Mouse (Mus musculus) heart, embryonic 15.5 days (tissue): ENCODE results near the gene Zfp949. TPM values are rescaled to one million over a fixed set of nuclear protein-coding genes. Genes with fewer than 3 reads are reported as not detected.
"Not testable (repeated sequence)": the region's sequence is repeated elsewhere in the genome, so short reads cannot be mapped to it uniquely, and the experiment has no call there.

ENCODE experiments used
- ATAC-seq: fragments of 200-750 bp; cut with Nextera tagmentation; replicated peaks from 2 replicates; pipeline ENCODE4 v1.8.0; 2017; ENCODE audit warnings: low read depth, moderate TSS enrichment; ENCODE audit not compliant: insufficient number of reproducible peaks, insufficient read depth, low FRiP score
- H3K27ac ChIP-seq: fragments of 300-500 bp; sonication (generic); 2 replicates; pipeline ENCODE4 v1.5.1; 2015; ENCODE audit warnings: mild to moderate bottlenecking, inconsistent platforms
- H3K27me3 ChIP-seq: fragments of 300-500 bp; sonication (generic); 2 replicates; pipeline ENCODE4 v1.6.1; 2015; ENCODE audit warnings: inconsistent platforms
- H3K36me3 ChIP-seq: fragments of 300-500 bp; sonication (generic); 2 replicates; pipeline ENCODE4 v1.6.1; 2015; ENCODE audit warnings: mild to moderate bottlenecking, inconsistent platforms
- H3K4me1 ChIP-seq: fragments of 300-500 bp; sonication (generic); replicated peaks from 2 replicates; pipeline ENCODE4 v1.6.1; 2015; ENCODE audit warnings: inconsistent platforms
- H3K4me2 ChIP-seq: fragments of 300-500 bp; sonication (generic); 2 replicates; pipeline ENCODE4 v1.6.1; 2015; ENCODE audit warnings: inconsistent platforms, mild to moderate bottlenecking, moderate library complexity
- H3K4me3 ChIP-seq: fragments of 300-500 bp; sonication (generic); 2 replicates; pipeline ENCODE4 v1.5.1; 2015; ENCODE audit warnings: mild to moderate bottlenecking, inconsistent platforms
- H3K9ac ChIP-seq: fragments of 300-500 bp; sonication (generic); 2 replicates; pipeline ENCODE4 v1.6.1; 2015; ENCODE audit warnings: mild to moderate bottlenecking, inconsistent platforms
- H3K9me3 ChIP-seq: fragments of 300-500 bp; sonication (generic); replicated peaks from 2 replicates; pipeline ENCODE4 v1.6.1; 2016; ENCODE audit warnings: inconsistent platforms
- WGBS: fragments of 180-500 bp; shearing (Covaris S2); methylation state at CpG from one replicate; pipeline ENCODE4 v1.1.7; 2015; ENCODE audit warnings: mixed read lengths; 5-methylcytosine and 5-hydroxymethylcytosine counted together
- polyA plus RNA-seq: library from polyadenylated mRNA; unstranded; fragments of >200 nt; fragmentation: Nextera tagmentation; extraction: Ambion mirVana; gene quantifications from 2 replicates; pipeline ENCODE4 v1.2.1, GENCODE M21; 2015

Zfp949 gene
- polyA plus RNA-seq, 1 experiment from 2014 or later: 7.6 TPM

DNA sequence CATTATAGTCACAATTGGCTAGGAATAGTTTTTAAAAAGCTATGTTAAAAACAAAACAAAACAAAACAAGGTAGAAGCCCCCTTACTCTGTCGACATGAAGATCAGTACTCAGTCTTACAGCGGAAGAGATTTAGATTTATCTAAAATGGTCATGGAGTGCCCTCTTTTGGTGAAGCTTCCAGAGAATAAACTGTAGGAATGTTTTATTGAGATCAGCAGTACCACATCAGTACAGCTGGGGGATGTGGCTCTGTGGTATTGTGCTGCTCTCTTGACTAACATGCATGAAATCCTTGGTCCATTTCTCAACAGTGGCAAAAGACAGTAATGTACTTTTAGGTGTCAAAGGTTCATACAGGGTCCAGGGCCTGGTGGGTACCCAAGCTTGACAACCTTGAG, 5.0 kb upstream of the Zfp949 start:
- no peak overlapping the region for H3K9ac ChIP-seq
- H3K4me3 ChIP-seq: no peak overlapping the region
- H3K4me2 ChIP-seq: no peak overlapping the region
- no peaks in the 10 kb centered on the region for H3K27me3 ChIP-seq
- H3K36me3 ChIP-seq: no peaks in the 10 kb centered on the region
- no peak overlapping the region for H3K27ac ChIP-seq
- ATAC-seq: peak; percentile 39; the same call in 1 of the 2 replicates
- no peaks in the 10 kb centered on the region for H3K9me3 ChIP-seq
- 0 out of 2 replicates have a peak, but pooled peaks cover 6% of the 10 kb centered on the region for H3K4me1 ChIP-seq
- 22% methylated on average over 2 of the region's 2 CpGs for WGBS

DNA sequence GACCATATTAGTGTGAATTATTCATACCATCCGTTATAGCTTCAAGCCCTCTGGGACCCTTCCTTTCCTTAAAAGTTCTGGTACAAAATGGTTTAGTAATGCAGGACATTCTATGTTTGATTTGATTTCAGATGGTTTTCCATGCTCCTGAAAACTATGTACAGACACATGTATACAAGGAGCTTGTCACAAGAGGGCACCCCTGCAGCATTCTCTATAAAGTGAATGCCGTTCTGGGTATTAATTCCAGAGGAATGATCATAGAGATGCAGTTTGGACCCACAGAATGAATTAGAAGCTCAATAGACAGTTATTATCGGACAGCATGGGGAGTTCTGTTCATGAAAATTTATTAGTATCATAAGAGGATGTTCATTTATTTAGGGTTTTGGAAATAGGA, 2.3 kb upstream of the Zfp949 start:
- ATAC-seq: no peak

DNA sequence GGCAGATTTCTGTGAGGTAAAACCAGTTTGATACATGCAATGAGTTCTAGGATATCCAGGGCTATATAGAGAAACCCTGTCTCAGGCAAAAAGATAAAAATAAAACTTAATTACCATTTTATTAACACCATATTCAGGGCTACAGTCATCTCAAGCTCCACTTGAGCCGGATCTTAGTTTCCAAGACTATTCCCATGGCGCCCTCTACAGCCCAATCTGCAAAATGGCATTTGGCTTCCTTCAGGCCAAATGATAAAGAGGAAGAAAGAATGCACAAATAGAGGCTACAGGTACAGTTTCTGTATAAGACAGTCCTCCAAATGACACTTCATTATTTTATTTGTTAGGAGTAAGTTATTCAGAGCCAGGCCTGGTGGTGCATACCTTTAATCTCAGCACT, 1.7 kb upstream of the Zfp949 start:
- Histone ChIP-seq H3K9ac (no peak overlapping the region), H3K27me3 (no peaks in the 10 kb centered on the region), H3K27ac (no peak overlapping the region), H3K4me1 (peaks cover 19% of the 10 kb centered on the region), H3K4me3 (no peak overlapping the region), H3K9me3 (no peaks in the 10 kb centered on the region), H3K36me3 (no peaks in the 10 kb centered on the region), H3K4me2 (no peak overlapping the region)
- 1% methylated on average over 2 of the region's 2 CpGs for WGBS
- no peak for ATAC-seq

More for the DNA sequence above, 2.3 kb upstream of the Zfp949 start:
- Histone ChIP-seq H3K9me3 (no peaks in the 10 kb centered on the region), H3K9ac (no peak overlapping the region), H3K4me3 (no peak overlapping the region), H3K4me2 (no peak overlapping the region), H3K27ac (no peak overlapping the region), H3K27me3 (no peaks in the 10 kb centered on the region), H3K36me3 (no peaks in the 10 kb centered on the region), H3K4me1 (peaks cover 19% of the 10 kb centered on the region)
- WGBS: 39% methylated on average over 3 of the region's 3 CpGs

DNA sequence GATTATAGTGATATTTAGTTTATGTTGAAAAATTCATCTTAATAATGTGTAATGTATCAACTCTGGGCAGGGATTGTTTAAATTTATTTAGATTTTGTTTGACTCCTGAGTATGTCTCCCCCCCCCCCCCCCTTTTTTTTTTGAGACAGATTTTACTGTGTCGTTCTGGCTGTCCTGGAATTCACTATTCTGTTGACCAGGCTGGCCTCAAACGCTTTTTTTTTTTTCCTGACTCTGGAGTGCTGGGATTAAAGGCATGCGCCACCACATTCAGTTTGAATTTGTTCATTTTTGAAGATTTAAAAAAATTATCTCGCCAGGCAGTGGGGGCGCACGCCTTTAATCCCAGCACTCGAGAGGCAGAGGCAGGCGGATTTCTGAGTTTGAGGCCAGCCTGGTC, 1.2 kb upstream of the Zfp949 start:
- Histone ChIP-seq H3K4me3 (no peak overlapping the region), H3K4me2 (no peak overlapping the region), H3K27ac (no peak overlapping the region), H3K9me3 (no peaks in the 10 kb centered on the region), H3K36me3 (no peaks in the 10 kb centered on the region), H3K9ac (no peak overlapping the region), H3K27me3 (no peaks in the 10 kb centered on the region), H3K4me1 (peaks cover 19% of the 10 kb centered on the region)
- no peak for ATAC-seq
- WGBS: 59% methylated on average over 8 of the region's 8 CpGs

DNA sequence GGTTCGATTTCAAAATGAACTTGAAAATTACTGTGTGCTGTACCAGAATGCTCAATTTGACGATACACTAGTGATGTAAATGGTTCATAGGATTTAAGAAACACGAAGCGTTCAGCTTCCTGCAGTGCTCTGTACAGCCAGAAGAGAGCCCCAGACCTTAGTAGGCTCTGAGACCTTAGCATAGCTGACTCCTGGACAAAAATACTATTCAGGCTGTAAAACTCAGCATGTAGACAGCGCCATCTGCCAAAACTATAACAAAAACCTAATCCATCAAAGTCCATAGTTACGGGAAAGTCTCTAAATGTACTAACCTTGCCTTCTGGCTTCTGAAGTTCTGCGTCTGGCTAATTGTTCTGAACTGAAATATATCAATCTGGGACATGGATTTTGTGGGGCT, 550 bp upstream of the Zfp949 start:
- peak; percentile 64 for ATAC-seq
- Histone ChIP-seq H3K4me3 (peak overlapping the region; percentile 98), H3K9ac (peak overlapping the region; percentile 79; the same call in 1 of the 2 replicates)

DNA sequence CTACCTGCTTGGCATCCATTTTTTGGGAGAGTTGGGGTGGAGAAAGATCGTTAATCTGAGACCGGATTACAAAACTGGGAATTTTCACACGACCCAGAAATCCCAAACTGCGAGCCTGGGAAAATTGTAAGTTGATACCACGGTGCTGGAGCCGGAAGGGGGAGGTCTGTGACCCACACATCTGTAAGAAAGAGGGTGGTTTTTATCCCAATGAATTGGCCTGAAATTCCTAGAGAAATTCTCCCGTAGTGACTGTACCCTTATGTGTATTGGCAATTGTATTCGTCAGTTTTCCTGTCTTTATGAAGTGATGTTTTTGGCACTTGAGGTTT, 760 bp downstream of the Zfp949 start:
- H3K36me3 ChIP-seq: 0 out of 2 replicates have a peak, but pooled peaks cover 3% of the 10 kb centered on the region
- H3K9me3 ChIP-seq: no peaks in the 10 kb centered on the region
- peak overlapping the region; percentile 79 for H3K9ac ChIP-seq
- peak overlapping the region; percentile 98 for H3K4me3 ChIP-seq
- no peaks in the 10 kb centered on the region for H3K27me3 ChIP-seq
- H3K27ac ChIP-seq: peak overlapping the region; percentile 83
- H3K4me1 ChIP-seq: peaks cover 19% of the 10 kb centered on the region
- peak overlapping the region; percentile 89 for H3K4me2 ChIP-seq
- WGBS: 2% methylated on average over 8 of the region's 8 CpGs
- ATAC-seq: no peak

More for the DNA sequence above, 550 bp upstream of the Zfp949 start:
- Histone ChIP-seq H3K9me3 (no peaks in the 10 kb centered on the region), H3K36me3 (0 out of 2 replicates have a peak, but pooled peaks cover 3% of the 10 kb centered on the region), H3K27ac (peak overlapping the region; percentile 11; the same call in 1 of the 2 replicates), H3K4me2 (peak overlapping the region; percentile 89), H3K27me3 (no peaks in the 10 kb centered on the region), H3K4me1 (peaks cover 19% of the 10 kb centered on the region)
- WGBS: 25% methylated on average over 7 of the region's 7 CpGs

DNA sequence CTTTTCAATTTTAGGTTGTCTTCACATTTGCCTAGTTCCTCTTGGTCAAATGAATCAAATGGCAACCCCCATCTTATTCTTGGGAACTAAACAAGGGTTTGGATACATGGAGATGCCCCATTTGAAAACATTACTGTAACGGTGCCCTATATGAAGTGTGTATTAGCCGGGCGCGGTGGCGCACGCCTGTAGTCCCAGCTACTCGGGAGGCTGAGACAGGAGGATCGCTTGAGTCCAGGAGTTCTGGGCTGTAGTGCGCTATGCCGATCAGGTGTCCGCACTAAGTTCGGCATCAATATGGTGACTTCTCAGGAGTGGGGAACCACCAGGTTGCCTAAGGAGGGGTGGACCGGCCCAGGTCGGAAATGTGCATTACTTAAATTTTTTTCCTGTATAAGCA, 5.3 kb downstream of the Zfp949 start:
- ATAC-seq: no peak

DNA sequence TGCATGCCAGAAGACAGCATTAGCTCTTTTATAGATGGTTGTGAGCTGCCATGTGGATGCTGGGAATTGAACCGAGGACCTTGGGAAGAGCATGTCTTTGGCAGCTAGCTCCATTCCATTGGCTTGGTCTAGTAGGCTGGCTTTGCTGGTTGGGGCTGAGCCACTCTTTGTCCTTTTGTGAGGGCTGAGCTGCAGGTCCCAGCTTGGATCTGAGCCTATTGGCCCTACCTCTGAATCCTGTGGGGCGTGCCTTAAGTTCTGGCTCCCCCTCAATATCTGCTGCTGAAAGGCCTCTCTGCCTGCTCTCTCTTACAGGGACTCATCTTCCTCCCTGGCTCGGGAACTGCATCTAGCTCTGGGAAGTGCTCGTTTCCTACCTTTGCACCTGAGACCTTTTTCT, 10.3 kb downstream of the Zfp949 start:
- no peak overlapping the region for H3K4me2 ChIP-seq
- WGBS: 83% methylated on average over 4 of the region's 4 CpGs
- H3K9ac ChIP-seq: no peak overlapping the region
- no peak overlapping the region for H3K27ac ChIP-seq
- H3K36me3 ChIP-seq: peaks cover 38% of the 10 kb centered on the region
- no peak for ATAC-seq
- no peaks in the 10 kb centered on the region for H3K9me3 ChIP-seq
- H3K4me3 ChIP-seq: no peak overlapping the region
- no peaks in the 10 kb centered on the region for H3K4me1 ChIP-seq
- H3K27me3 ChIP-seq: no peaks in the 10 kb centered on the region

More for the DNA sequence above, 5.3 kb downstream of the Zfp949 start:
- WGBS: 96% methylated on average over 14 of the region's 14 CpGs
- Histone ChIP-seq H3K27me3 (no peaks in the 10 kb centered on the region), H3K9me3 (no peaks in the 10 kb centered on the region), H3K36me3 (peaks cover 17% of the 10 kb centered on the region; the same call in 1 of the 2 replicates), H3K4me2 (no peak overlapping the region), H3K27ac (no peak overlapping the region), H3K4me1 (peaks cover 14% of the 10 kb centered on the region), H3K4me3 (no peak overlapping the region), H3K9ac (no peak overlapping the region)

DNA sequence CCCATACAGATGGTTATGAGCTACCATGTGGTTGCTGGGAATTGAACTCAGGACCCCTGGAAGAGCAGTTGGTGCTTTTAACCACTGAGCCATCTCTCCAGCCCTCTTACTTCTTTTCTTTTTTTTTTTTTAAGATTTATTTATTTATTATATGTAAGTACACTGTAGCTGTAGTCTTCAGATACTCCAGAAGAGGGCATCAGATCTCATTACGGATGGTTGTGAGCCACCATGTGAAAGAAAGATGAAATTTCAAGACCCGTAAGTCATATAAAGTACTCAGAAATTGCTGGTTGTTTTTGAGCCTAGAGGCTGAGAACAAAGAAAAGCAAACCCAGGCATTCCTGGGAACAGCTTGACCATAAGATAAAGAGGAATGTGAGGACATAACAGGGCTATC, 13.7 kb downstream of the Zfp949 start:
- H3K4me3 ChIP-seq, H3K9ac ChIP-seq, H3K4me1 ChIP-seq, H3K27ac ChIP-seq, H3K27me3 ChIP-seq, H3K9me3 ChIP-seq, H3K4me2 ChIP-seq, ATAC-seq: not testable (repeated sequence)
- peaks cover 39% of the 10 kb centered on the region for H3K36me3 ChIP-seq
- 93% methylated on average over 2 of the region's 2 CpGs for WGBS

DNA sequence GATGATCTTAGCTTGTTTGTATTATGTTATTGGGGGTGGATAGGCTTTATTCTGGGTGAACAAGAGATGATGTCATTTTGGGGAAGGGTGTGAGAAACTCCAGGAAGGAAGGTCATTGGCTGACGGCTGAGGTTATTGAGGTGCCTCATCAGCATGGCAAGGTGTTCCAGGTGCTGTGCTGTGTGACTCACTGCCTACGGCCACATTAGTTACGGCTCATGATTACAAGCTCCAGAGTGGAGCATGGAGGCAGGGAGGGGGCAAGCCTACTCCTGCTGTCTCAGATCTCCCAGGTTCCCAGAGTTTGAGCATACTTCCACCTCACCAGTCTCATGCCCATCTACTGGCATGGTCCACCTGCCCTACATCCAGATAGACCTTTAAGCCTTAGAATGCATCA, 22.7 kb downstream of the Zfp949 start:
- H3K9me3 ChIP-seq: peaks cover 25% of the 10 kb centered on the region
- not testable (repeated sequence) for H3K4me3 ChIP-seq, H3K9ac ChIP-seq, H3K27me3 ChIP-seq, H3K4me2 ChIP-seq, H3K4me1 ChIP-seq, H3K27ac ChIP-seq, ATAC-seq
- H3K36me3 ChIP-seq: peaks cover 41% of the 10 kb centered on the region
- WGBS: 97% methylated on average over 3 of the region's 3 CpGs

DNA sequence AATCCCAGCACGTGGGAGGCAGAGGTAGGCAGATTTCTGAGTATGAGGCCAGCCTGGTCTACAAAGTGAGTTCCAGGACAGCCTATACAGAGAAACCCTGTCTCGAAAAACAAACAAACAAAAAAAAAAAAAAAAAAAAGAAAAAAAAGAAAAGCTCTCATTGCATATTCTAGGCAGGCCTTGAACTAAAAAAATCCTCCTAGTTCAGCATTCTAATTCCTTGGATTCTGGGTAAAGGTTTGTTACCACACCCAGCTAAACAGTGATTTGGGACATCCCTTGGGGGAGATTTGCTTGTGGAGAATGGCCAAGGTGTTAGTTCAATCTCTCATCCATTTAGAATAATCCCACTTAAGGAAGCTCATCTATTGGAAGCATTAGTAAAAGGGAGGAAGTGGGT, 32.8 kb downstream of the Zfp949 start, which contains the start of gene Trim43a:
Gene Trim43a, plus strand, starts transcription at position 301 of the 400 bp plus-strand sequence.
- not testable (repeated sequence) for ATAC-seq, H3K36me3 ChIP-seq, H3K9me3 ChIP-seq, H3K9ac ChIP-seq, H3K4me2 ChIP-seq, H3K4me1 ChIP-seq, H3K27ac ChIP-seq, H3K27me3 ChIP-seq, H3K4me3 ChIP-seq
- 69% methylated on average over 2 of the region's 2 CpGs for WGBS

DNA sequence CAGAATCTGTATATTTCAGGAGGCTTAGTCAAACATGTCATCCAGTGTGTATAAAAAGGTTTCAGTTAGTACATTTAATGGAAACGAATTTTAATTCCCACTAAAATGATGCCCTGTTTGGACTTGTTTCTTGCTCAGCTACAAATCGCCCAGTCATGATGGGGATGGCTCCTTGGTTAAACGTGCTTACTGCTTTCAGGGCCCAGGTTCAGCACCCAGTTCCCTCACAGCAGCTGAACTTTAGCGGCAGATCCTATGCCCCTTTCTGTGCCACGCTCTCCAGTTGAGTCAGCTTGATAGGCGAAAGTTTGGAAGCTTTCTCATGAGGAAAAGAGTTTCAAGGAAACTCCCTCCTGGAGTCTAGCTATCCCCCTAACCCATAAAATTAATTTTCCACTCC, 45.9 kb downstream of the Zfp949 start:
- not testable (repeated sequence) for H3K36me3 ChIP-seq
- 74% methylated on average over 6 of the region's 6 CpGs for WGBS

More for the DNA sequence above, 45.9 kb downstream of the Zfp949 start:
- H3K27me3 ChIP-seq, H3K4me1 ChIP-seq, H3K4me3 ChIP-seq, H3K9ac ChIP-seq, H3K27ac ChIP-seq, H3K9me3 ChIP-seq, H3K4me2 ChIP-seq, ATAC-seq: not testable (repeated sequence)
